Mouse (Mus musculus) forebrain, embryonic 15.5 days (tissue): ENCODE measurements at regions not wholly inside any gene's neighbourhood (a gene's known extent, or its start where the extent isn't known, plus 50 kb on each side); places are given as distances from the start of the nearest gene placed in this dataset.

Source experiments
- ATAC-seq: fragments of 200-750 bp; cut with Nextera tagmentation; replicated peaks from 2 replicates; pipeline ENCODE4 v1.8.0; 2017; ENCODE audit warnings: mild to moderate bottlenecking, moderate TSS enrichment, moderate library complexity
- H3K27ac ChIP-seq: fragments of 300-500 bp; sonication (generic); replicated peaks from 2 replicates; pipeline ENCODE4 v1.5.1; 2015; ENCODE audit warnings: mild to moderate bottlenecking, inconsistent platforms
- H3K27me3 ChIP-seq: fragments of 300-500 bp; sonication (generic); 2 replicates; pipeline ENCODE4 v1.6.1; 2015; ENCODE audit warnings: inconsistent platforms
- H3K36me3 ChIP-seq: fragments of 300-500 bp; sonication (generic); 2 replicates; pipeline ENCODE4 v1.6.1; 2015; ENCODE audit warnings: mild to moderate bottlenecking, inconsistent platforms
- H3K4me1 ChIP-seq: fragments of 300-500 bp; sonication (generic); 2 replicates; pipeline ENCODE4 v1.6.1; 2015; ENCODE audit warnings: inconsistent platforms
- H3K4me2 ChIP-seq: fragments of 300-500 bp; sonication (generic); replicated peaks from 2 replicates; pipeline ENCODE4 v1.6.1; 2015; ENCODE audit warnings: mild to moderate bottlenecking, inconsistent platforms
- H3K4me3 ChIP-seq: fragments of 300-500 bp; sonication (generic); 2 replicates; pipeline ENCODE4 v1.5.1; 2015; ENCODE audit warnings: mild to moderate bottlenecking, inconsistent platforms
- H3K9ac ChIP-seq: fragments of 300-500 bp; sonication (generic); replicated peaks from 2 replicates; pipeline ENCODE4 v1.6.1; 2015; ENCODE audit warnings: mild to moderate bottlenecking, inconsistent platforms
- H3K9me3 ChIP-seq: fragments of 300-500 bp; sonication (generic); 2 replicates; pipeline ENCODE4 v1.6.1; 2016; ENCODE audit warnings: inconsistent platforms
- WGBS: fragments of 180-500 bp; shearing (Covaris S2); methylation state at CpG from one replicate; pipeline ENCODE4 v1.1.7; 2015; ENCODE audit warnings: mixed read lengths; 5-methylcytosine and 5-hydroxymethylcytosine counted together

DNA sequence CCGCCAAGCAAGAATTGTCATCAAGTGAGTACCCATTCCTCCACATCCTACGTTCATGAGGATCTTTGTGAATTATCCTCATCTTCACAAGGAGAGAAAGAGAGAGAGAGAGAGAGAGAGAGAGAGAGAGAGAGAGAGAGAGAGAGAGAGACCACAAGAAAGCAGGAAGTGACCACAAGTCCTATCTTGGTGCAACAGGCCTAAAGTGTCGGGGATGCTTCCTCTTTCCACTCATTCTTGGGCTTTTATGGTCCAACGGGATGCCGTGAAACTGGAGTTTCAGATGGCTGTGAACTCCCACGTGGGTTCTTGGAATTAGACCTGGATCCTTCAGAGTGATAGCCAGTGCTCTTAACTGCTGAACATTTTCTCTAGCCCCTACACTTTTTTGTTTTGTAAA is 53.1 kb upstream of the Rai14 start:
- H3K9ac ChIP-seq = no peak overlapping the region
- no peaks in the 10 kb centered on the region for H3K27me3 ChIP-seq
- 90% methylated on average over 6 of the region's 6 CpGs for WGBS
- no peaks in the 10 kb centered on the region for H3K36me3 ChIP-seq
- H3K4me1 ChIP-seq = no peaks in the 10 kb centered on the region
- H3K9me3 ChIP-seq = no peaks in the 10 kb centered on the region
- no peak for ATAC-seq
- H3K4me2 ChIP-seq = no peak overlapping the region
- no peak overlapping the region for H3K4me3 ChIP-seq
- no peak overlapping the region for H3K27ac ChIP-seq

DNA sequence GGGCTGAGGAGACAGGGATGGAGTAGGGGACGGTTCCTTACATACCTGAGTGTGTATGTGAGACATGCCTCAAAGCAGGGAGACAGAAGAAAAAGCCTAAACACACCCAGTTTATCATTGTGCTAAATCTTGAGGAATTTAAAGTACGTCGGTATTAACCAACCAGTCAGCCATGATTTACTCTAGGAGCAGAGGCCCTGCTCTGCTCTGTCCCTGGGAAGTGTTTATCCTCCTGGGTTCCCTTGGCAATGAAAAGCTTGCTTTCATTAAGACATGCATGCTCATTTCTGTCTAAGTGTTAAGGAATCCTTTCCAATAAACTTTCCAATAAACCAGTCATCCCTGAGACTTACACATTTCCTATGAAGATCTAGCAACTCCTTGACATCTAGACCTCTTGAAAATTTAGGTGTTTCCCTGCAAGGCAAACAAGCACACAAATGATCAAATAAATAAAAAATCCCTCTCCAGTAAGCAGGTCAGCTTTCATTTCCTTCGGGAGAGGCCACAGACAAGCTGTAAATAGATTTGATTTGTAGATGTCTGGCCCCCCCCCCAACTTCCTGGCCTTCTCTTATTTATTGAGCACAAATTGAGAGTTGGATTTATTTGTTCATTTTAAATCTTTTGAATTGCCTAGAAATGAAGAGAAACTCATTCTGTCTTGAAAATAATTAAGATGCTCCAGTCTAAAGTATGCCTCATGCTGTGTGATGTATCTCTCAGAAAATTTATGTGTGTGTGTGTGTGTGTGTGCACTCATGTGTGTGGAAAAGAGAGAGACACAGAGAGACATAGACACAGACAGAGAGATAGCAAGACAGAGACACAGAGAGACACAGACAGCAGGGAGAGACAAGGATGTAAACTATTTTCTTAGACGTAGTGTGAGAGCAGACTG is 56.2 kb upstream of the Rai14 start:
- H3K27me3 ChIP-seq = no peaks in the 10 kb centered on the region
- H3K36me3 ChIP-seq = no peaks in the 10 kb centered on the region
- H3K4me3 ChIP-seq = no peak overlapping the region
- H3K9ac ChIP-seq = no peak overlapping the region
- no peaks in the 10 kb centered on the region for H3K4me1 ChIP-seq
- no peaks in the 10 kb centered on the region for H3K9me3 ChIP-seq
- H3K27ac ChIP-seq = no peak overlapping the region
- no peak for ATAC-seq
- no peak overlapping the region for H3K4me2 ChIP-seq
- WGBS = 71% methylated on average over 5 of the region's 5 CpGs

DNA sequence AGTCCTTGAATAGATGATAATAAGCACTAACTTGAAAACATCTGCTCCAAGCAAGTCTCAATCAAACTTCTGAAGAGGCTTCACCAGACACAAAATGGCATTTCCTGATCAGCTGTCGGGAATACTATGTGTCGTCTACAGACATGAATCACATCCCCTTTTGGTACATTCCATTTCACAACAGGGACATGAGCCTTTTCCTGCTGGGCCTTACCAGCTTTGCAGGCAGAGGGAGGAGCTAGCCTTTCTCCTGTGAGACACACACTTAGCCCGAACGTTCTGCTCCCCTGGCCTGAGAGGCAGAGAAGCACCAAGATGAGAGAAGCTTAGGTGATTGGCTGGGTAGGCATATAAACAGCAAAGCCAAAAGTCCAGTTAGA is 56.9 kb upstream of the Rai14 start:
- no peaks in the 10 kb centered on the region for H3K27me3 ChIP-seq
- H3K4me3 ChIP-seq = no peak overlapping the region
- no peak overlapping the region for H3K4me2 ChIP-seq
- H3K4me1 ChIP-seq = no peaks in the 10 kb centered on the region
- no peaks in the 10 kb centered on the region for H3K9me3 ChIP-seq
- H3K9ac ChIP-seq = no peak overlapping the region
- no peak for ATAC-seq
- H3K27ac ChIP-seq = no peak overlapping the region
- H3K36me3 ChIP-seq = no peaks in the 10 kb centered on the region
- 66% methylated on average over 4 of the region's 4 CpGs for WGBS

DNA sequence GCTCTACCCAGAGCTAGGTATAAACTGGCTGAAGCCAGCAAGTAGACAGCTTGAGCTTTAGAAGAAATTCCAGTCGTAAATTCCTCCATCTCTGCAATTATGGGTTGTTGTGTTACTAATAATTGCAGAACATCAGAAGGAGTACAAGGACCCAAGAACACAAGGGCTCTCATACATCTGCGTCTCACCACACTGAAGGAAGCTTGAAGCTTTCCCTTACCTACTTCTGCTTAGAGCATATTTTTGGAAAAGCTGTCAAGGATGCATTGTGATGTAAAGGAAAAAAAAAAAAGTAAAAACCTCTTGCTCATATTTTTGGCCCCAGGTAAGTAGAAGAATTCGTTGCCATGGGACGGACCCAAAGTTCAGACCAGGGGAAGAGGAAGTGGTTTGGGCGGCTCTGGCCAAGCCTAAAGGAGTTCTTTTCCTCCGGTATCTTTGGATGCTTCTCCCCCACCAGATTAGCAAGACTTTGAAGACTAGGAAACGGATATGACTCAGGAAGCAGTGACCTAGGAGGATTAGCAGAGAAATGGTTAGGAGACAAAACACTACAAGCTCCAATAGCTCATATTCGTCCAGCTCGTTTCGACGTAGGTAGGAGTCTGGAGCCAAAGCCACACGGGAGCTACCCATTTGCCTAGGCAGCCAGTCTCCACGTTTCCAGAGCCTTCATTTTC is 65.7 kb upstream of the Rai14 start:
- H3K27me3 ChIP-seq = no peaks in the 10 kb centered on the region
- 82% methylated on average over 13 of the region's 13 CpGs for WGBS

DNA sequence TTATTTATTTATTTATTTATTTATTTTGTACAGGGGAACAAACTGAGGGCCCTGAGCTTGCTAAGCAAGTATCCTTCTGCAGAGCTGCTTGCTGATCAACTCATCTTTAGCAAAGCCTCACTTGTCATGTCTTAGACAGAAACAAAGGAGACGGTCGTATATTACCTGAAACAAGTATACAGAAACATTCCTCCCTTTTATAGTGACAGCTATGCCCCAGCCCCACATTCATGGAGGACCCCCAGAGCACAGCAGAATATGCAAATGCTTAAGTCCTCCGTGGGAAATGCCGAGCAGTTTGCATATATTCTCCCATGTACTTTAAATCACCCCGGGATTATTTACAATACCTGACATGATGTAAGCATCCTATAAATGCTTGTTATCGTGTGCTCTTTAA is 74.9 kb upstream of the Rai14 start:
- no peaks in the 10 kb centered on the region for H3K4me1 ChIP-seq
- no peaks in the 10 kb centered on the region for H3K27me3 ChIP-seq
- H3K36me3 ChIP-seq = no peaks in the 10 kb centered on the region
- no peak for ATAC-seq
- no peak overlapping the region for H3K27ac ChIP-seq
- no peak overlapping the region for H3K4me2 ChIP-seq
- H3K9ac ChIP-seq = no peak overlapping the region
- no peaks in the 10 kb centered on the region for H3K9me3 ChIP-seq
- no peak overlapping the region for H3K4me3 ChIP-seq
- WGBS = 66% methylated on average over 6 of the region's 6 CpGs

More for the DNA sequence above, 65.7 kb upstream of the Rai14 start:
- Histone ChIP-seq H3K36me3 (no peaks in the 10 kb centered on the region), H3K4me1 (no peaks in the 10 kb centered on the region), H3K27ac (no peak overlapping the region), H3K4me3 (no peak overlapping the region), H3K9me3 (no peaks in the 10 kb centered on the region), H3K4me2 (no peak overlapping the region), H3K9ac (no peak overlapping the region)
- no peak for ATAC-seq

DNA sequence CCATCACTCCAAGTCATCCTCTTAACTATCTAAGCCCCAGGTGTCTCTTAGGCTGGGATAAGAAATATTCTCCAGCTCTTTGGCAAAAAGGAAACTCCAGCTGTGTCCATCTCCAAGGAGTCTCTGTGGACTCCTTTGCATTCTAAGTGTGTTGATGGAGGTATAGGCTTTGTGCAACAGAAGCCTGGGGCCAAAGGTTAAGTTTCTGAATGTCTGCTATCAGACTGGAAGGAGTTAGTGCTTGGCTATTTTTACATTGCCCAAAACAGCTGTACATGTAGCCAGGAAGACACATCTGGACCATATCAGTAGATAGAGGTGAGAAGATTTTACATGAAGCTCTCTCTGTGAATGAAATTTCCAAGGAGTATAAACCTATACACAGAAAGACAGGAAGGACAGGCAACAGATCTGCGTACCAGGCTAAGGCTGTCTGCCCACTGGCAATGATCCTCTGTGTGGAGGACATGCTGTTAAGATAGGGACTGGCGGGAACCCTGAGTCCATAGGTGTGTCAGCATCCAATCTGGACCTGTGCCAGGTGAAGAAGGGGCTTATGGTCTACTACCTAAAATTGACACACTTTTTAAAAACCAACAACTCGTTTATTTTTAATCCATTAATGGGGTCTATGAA is 76.6 kb upstream of the Rai14 start:
- WGBS = 79% methylated on average over 3 of the region's 3 CpGs
- Histone ChIP-seq H3K4me2 (no peak overlapping the region), H3K4me3 (no peak overlapping the region), H3K4me1 (no peaks in the 10 kb centered on the region), H3K27me3 (no peaks in the 10 kb centered on the region), H3K27ac (no peak overlapping the region), H3K9ac (no peak overlapping the region), H3K9me3 (no peaks in the 10 kb centered on the region), H3K36me3 (no peaks in the 10 kb centered on the region)
- ATAC-seq = no peak

GRCm38 (mm10) chr15:10791516-10792112 is 77.2 kb upstream of the Rai14 start:
- no peak; the same call in 1 of the 2 replicates for ATAC-seq

DNA sequence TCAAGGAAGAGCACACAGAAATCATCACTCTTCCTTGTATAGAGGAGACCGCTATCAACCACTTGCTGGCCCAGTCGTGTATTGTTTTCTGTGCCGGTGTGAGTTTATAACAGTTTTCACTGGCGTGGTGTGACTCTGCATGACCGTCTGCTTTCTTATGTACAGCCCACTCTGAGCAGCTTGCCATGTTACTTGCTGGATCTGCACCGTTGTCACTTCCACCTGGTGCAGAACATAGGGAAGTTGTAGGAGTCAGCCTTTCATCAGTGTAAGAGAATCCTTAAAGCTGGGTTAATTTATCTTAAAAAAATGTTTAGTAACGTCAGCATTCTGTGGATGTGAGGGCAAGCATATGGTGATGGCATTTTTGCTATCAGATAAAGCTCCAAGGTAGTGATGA is 77.7 kb upstream of the Rai14 start:
- no peaks in the 10 kb centered on the region for H3K4me1 ChIP-seq
- H3K9me3 ChIP-seq = no peaks in the 10 kb centered on the region
- no peak overlapping the region for H3K27ac ChIP-seq
- H3K4me3 ChIP-seq = no peak overlapping the region
- no peaks in the 10 kb centered on the region for H3K27me3 ChIP-seq
- WGBS = 87% methylated on average over 7 of the region's 7 CpGs
- H3K9ac ChIP-seq = no peak overlapping the region
- no peaks in the 10 kb centered on the region for H3K36me3 ChIP-seq
- no peak for ATAC-seq
- no peak overlapping the region for H3K4me2 ChIP-seq

More at GRCm38 (mm10) chr15:10791516-10792112, 77.2 kb upstream of the Rai14 start:
- no peaks in the 10 kb centered on the region for H3K36me3 ChIP-seq
- H3K27me3 ChIP-seq = no peaks in the 10 kb centered on the region
- H3K4me1 ChIP-seq = no peaks in the 10 kb centered on the region
- H3K4me3 ChIP-seq = no peak overlapping the region
- H3K4me2 ChIP-seq = no peak overlapping the region
- H3K9ac ChIP-seq = no peak overlapping the region
- H3K27ac ChIP-seq = no peak overlapping the region
- no peaks in the 10 kb centered on the region for H3K9me3 ChIP-seq
- 66% methylated on average over 3 of the region's 3 CpGs for WGBS

GRCm38 (mm10) chr15:10795126-10795792 is 80.8 kb upstream of the Rai14 start:
- no peak for ATAC-seq
- Histone ChIP-seq H3K4me3 (no peak overlapping the region), H3K4me1 (no peaks in the 10 kb centered on the region), H3K27ac (no peak overlapping the region), H3K9ac (no peak overlapping the region), H3K36me3 (no peaks in the 10 kb centered on the region), H3K4me2 (no peak overlapping the region), H3K9me3 (no peaks in the 10 kb centered on the region), H3K27me3 (no peaks in the 10 kb centered on the region)
- 92% methylated on average over 7 of the region's 7 CpGs for WGBS

DNA sequence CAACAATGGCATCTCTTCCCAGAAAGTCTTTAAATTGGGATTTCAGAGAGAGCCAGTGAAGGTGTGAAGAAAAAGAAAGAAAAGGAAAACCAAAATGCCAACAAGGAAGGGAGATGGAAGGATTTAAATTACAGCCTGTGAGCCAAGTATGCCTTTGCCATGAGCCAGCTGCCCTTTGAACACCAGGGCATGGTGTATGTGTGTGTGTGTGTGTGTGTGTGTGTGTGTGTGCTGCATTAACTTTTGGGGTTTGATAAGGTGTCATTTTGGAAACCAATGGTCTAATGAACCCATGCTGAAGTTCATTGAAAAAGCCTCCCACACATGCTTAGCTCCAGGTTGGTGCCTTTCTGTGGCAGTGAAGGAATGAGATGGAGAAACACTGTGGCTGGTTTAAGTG is 85.2 kb upstream of the Rai14 start:
- Histone ChIP-seq H3K9ac (no peak overlapping the region), H3K4me3 (no peak overlapping the region), H3K9me3 (no peaks in the 10 kb centered on the region), H3K36me3 (no peaks in the 10 kb centered on the region), H3K27me3 (no peaks in the 10 kb centered on the region), H3K4me2 (no peak overlapping the region), H3K4me1 (no peaks in the 10 kb centered on the region), H3K27ac (no peak overlapping the region)
- ATAC-seq = no peak

DNA sequence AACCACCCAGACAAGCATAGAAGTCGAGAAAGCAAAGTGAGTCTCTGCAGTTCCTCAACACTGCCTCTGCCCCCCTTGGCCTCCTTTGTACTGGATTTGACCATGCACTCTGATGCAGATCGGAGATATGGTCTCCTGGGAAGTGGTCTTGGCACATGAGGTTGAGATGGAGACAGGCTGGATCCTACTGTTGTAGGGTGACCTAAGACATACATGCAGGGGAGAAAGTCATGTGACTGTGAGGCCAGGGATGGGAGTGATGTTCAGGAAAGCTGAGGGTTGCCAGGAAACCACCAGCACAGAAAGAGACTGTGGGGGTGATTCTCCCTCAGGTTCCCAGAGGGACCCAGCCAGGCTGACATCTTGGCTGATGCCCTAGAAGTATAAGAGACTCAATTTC is 99.8 kb upstream of the Rai14 start:
- ATAC-seq = no peak

GRCm38 (mm10) chr15:10814709-10815108 is 100.3 kb upstream of the Rai14 start:
- Histone ChIP-seq H3K4me3 (no peak overlapping the region), H3K4me1 (no peaks in the 10 kb centered on the region), H3K27me3 (no peaks in the 10 kb centered on the region), H3K27ac (no peak overlapping the region), H3K36me3 (no peaks in the 10 kb centered on the region), H3K4me2 (no peak overlapping the region), H3K9me3 (no peaks in the 10 kb centered on the region), H3K9ac (no peak overlapping the region)
- WGBS = 81% methylated on average over 7 of the region's 7 CpGs
- ATAC-seq = no peak

More for the DNA sequence above, 99.8 kb upstream of the Rai14 start:
- no peaks in the 10 kb centered on the region for H3K9me3 ChIP-seq
- H3K36me3 ChIP-seq = no peaks in the 10 kb centered on the region
- H3K27me3 ChIP-seq = no peaks in the 10 kb centered on the region
- no peaks in the 10 kb centered on the region for H3K4me1 ChIP-seq
- no peak overlapping the region for H3K4me3 ChIP-seq
- no peak overlapping the region for H3K27ac ChIP-seq
- H3K9ac ChIP-seq = no peak overlapping the region
- WGBS = 84% methylated on average over 2 of the region's 2 CpGs
- H3K4me2 ChIP-seq = no peak overlapping the region
